Mouse (Mus musculus) lung, embryonic 16.5 days (tissue): Measurements from ENCODE around the gene Zfp692. TPM values are rescaled to one million over a fixed set of nuclear protein-coding genes. Genes with fewer than 3 reads are reported as not detected.
"Not testable (repeated sequence)": the region's sequence is repeated elsewhere in the genome, so short reads cannot be mapped to it uniquely, and the experiment has no call there.

Experiments
- ATAC-seq: fragments of 200-750 bp; cut with Nextera tagmentation; 2 replicates; pipeline ENCODE4 v1.8.0; 2017; ENCODE audit warnings: low read depth, mild to moderate bottlenecking, moderate library complexity
- H3K27ac ChIP-seq: fragments of 300-500 bp; sonication (generic); 2 replicates; pipeline ENCODE4 v1.5.1; 2014; ENCODE audit warnings: mild to moderate bottlenecking, control low read depth, low read length
- H3K27me3 ChIP-seq: fragments of 300-500 bp; sonication (generic); 2 replicates; pipeline ENCODE4 v1.6.1; 2014; ENCODE audit warnings: low read depth, low read length, mixed read lengths; ENCODE audit not compliant: control insufficient read depth, insufficient read depth
- H3K36me3 ChIP-seq: fragments of 300-500 bp; sonication (generic); 2 replicates; pipeline ENCODE4 v1.6.1; 2014; ENCODE audit warnings: low read length; ENCODE audit not compliant: control insufficient read depth, insufficient read depth
- H3K4me1 ChIP-seq: fragments of 300-500 bp; sonication (generic); replicated peaks from 2 replicates; pipeline ENCODE4 v1.6.1; 2014; ENCODE audit warnings: low read length, mixed read lengths; ENCODE audit not compliant: control insufficient read depth, insufficient read depth
- H3K4me2 ChIP-seq: fragments of 300-500 bp; sonication (generic); 2 replicates; pipeline ENCODE4 v1.6.1; 2014; ENCODE audit warnings: low read depth, low read length, control low read depth
- H3K4me3 ChIP-seq: fragments of 300-500 bp; sonication (generic); 2 replicates; pipeline ENCODE4 v1.5.1; 2014; ENCODE audit warnings: mild to moderate bottlenecking, low read length, control low read depth
- H3K9ac ChIP-seq: fragments of 300-500 bp; sonication (generic); 2 replicates; pipeline ENCODE4 v1.6.1; 2014; ENCODE audit warnings: low read length, control low read depth
- H3K9me3 ChIP-seq: fragments of 300-500 bp; sonication (generic); 2 replicates; pipeline ENCODE4 v1.6.1; 2016; ENCODE audit warnings: low read length; ENCODE audit not compliant: control insufficient read depth
- WGBS: fragments of 180-500 bp; shearing (Covaris S2); extraction: QIAGEN DNeasy Blood & Tissue Kit; methylation state at CpG from one replicate; pipeline ENCODE4 v1.1.7; 2014; 5-methylcytosine and 5-hydroxymethylcytosine counted together
- polyA plus RNA-seq: library from polyadenylated mRNA; unstranded; fragments of >200 nt; fragmentation: Nextera tagmentation; extraction: Ambion mirVana; gene quantifications from 2 replicates; pipeline ENCODE4 v1.2.1, GENCODE M21; 2015

The Zfp692 gene
- polyA plus RNA-seq, 1 experiment from 2014 or later: 24.4 TPM

DNA sequence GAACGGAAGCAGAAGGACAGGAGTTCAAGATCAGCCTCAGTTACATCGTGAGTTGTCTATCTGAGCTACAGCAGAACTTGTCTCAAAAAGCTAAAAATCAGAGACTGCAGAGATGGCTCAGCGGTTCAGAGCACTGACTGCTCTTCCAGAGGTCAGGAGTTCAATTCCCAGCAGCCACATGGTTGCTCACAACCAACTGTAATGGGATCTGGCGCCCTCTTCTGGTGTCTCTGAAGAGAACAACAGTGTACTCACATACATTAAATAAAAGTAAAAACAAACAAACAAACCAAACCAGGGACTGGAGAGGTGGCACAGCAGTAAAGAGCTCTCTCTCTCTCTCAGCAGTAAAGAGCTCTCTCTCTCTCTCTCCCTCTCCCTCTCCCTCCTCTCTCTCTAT lies 43.8 kb downstream of the Zfp692 start:
- no peaks in the 10 kb centered on the region for H3K4me1 ChIP-seq
- no peak overlapping the region for H3K27ac ChIP-seq
- H3K9me3 ChIP-seq: no peaks in the 10 kb centered on the region
- ATAC-seq: no peak
- H3K36me3 ChIP-seq: peaks cover 14% of the 10 kb centered on the region
- H3K9ac ChIP-seq: no peak overlapping the region
- no peak overlapping the region for H3K4me2 ChIP-seq
- no peak overlapping the region for H3K4me3 ChIP-seq
- WGBS: 63% methylated on average over 4 of the region's 4 CpGs
- H3K27me3 ChIP-seq: no peaks in the 10 kb centered on the region

GRCm38 (mm10) chr11:58351179-58351578 lies 44.3 kb downstream of the Zfp692 start:
- H3K9ac ChIP-seq: no peak overlapping the region
- ATAC-seq: no peak
- no peak overlapping the region for H3K4me3 ChIP-seq
- no peaks in the 10 kb centered on the region for H3K4me1 ChIP-seq
- H3K27ac ChIP-seq: no peak overlapping the region
- H3K36me3 ChIP-seq: peaks cover 8% of the 10 kb centered on the region
- no peak overlapping the region for H3K4me2 ChIP-seq
- no peaks in the 10 kb centered on the region for H3K27me3 ChIP-seq
- H3K9me3 ChIP-seq: no peaks in the 10 kb centered on the region
- 80% methylated on average over 5 of the region's 5 CpGs for WGBS

- 0 out of 2 replicates have a peak, but pooled peaks have one; percentile 31 for ATAC-seq
- no peaks in the 10 kb centered on the region for H3K9me3 ChIP-seq
- no peaks in the 10 kb centered on the region for H3K36me3 ChIP-seq
- no peak overlapping the region for H3K4me3 ChIP-seq
- WGBS: 15% methylated on average over 7 of the region's 7 CpGs
- no peaks in the 10 kb centered on the region for H3K27me3 ChIP-seq
- no peaks in the 10 kb centered on the region for H3K4me1 ChIP-seq
- no peak overlapping the region for H3K4me2 ChIP-seq
- H3K9ac ChIP-seq: no peak overlapping the region
- no peak overlapping the region for H3K27ac ChIP-seq
Observed at GRCm38 (mm10) chr11:58352681-58353548, 46.0 kb downstream of the Zfp692 start.

- Histone ChIP-seq H3K4me2 (no peak overlapping the region), H3K9me3 (no peaks in the 10 kb centered on the region), H3K4me1 (no peaks in the 10 kb centered on the region), H3K9ac (no peak overlapping the region), H3K27ac (no peak overlapping the region), H3K4me3 (no peak overlapping the region), H3K27me3 (no peaks in the 10 kb centered on the region), H3K36me3 (no peaks in the 10 kb centered on the region)
- 51% methylated on average over 3 of the region's 3 CpGs for WGBS
- no peak for ATAC-seq
Observed at GRCm38 (mm10) chr11:58353709-58354108, 46.8 kb downstream of the Zfp692 start.

DNA sequence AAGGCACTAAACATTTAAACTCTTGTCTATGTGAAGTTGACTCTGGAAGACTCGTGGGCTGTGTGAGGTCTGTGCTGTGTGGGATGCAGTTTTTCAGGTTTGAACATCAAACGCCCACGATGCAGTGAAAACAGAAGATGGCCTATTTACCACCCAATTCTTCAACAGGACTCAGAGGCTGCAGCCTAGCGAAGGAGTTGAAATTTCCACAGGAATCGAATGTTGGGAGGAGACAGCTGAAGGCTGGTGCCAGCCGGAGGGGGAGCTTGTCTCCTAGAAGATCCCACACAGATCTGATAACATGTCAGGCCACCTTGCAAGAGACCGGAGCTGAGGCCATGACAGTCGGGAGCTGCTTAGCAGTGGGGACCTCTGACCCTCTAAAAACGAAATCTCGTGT lies 47.6 kb downstream of the Zfp692 start:
- Histone ChIP-seq H3K4me3 (no peak overlapping the region), H3K9ac (no peak overlapping the region), H3K9me3 (no peaks in the 10 kb centered on the region), H3K4me2 (no peak overlapping the region), H3K27ac (no peak overlapping the region), H3K36me3 (no peaks in the 10 kb centered on the region), H3K27me3 (no peaks in the 10 kb centered on the region), H3K4me1 (no peaks in the 10 kb centered on the region)
- 33% methylated on average over 10 of the region's 10 CpGs for WGBS
- no peak for ATAC-seq

DNA sequence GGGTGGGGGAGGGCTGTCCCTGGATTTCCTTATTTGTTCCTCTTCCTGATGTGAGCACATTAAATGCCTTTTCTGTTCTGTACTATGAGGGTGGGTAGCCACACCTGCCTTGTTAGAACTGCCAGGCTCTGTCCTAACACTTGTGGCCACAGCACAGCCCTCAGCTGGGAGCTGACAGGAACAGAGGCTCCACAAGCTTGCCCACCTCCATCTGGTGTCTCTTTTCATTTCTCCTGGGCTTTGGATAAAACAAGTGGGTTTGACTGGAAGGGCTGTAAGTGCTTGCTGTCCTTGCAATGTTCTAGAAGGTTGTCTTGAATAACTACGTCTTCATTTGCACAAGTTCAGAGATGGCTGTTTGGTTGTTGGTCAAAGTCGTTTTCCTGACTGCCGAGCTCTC lies 48.1 kb downstream of the Zfp692 start:
- H3K27ac ChIP-seq: no peak overlapping the region
- H3K4me1 ChIP-seq: no peaks in the 10 kb centered on the region
- no peak overlapping the region for H3K4me3 ChIP-seq
- no peaks in the 10 kb centered on the region for H3K36me3 ChIP-seq
- no peaks in the 10 kb centered on the region for H3K27me3 ChIP-seq
- no peak overlapping the region for H3K9ac ChIP-seq
- no peak overlapping the region for H3K4me2 ChIP-seq
- WGBS: 56% methylated on average over 3 of the region's 3 CpGs
- no peak for ATAC-seq
- no peaks in the 10 kb centered on the region for H3K9me3 ChIP-seq

DNA sequence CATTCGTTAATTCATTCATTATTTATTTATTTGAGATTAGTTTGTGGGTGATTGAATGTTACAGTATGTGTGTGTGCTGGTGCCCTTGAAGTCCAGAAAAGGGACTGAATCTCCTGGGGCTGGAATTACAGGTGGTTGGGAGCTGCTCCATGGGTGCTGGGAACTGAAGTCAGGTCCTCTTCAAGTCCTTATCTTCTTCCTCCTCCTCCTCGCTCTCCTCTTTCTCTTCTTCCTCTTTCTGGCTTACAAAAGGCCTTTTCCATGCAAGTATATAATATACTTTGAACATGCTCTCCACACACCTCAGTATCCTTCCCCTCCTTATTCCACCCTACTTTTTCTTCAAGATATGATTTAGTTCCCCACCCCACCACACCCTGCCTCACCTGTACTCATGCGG lies 50.2 kb downstream of the Zfp692 start:
- H3K36me3 ChIP-seq: no peaks in the 10 kb centered on the region
- no peak overlapping the region for H3K27ac ChIP-seq
- no peak overlapping the region for H3K4me2 ChIP-seq
- H3K9ac ChIP-seq: no peak overlapping the region
- ATAC-seq: no peak
- H3K4me3 ChIP-seq: no peak overlapping the region
- WGBS: 91% methylated on average over 3 of the region's 3 CpGs
- H3K4me1 ChIP-seq: no peaks in the 10 kb centered on the region
- no peaks in the 10 kb centered on the region for H3K9me3 ChIP-seq
- no peaks in the 10 kb centered on the region for H3K27me3 ChIP-seq

GRCm38 (mm10) chr11:58357844-58358534 lies 51.1 kb downstream of the Zfp692 start:
- Histone ChIP-seq H3K9me3 (no peaks in the 10 kb centered on the region), H3K4me3 (no peak overlapping the region), H3K9ac (no peak overlapping the region), H3K4me1 (no peaks in the 10 kb centered on the region), H3K27me3 (no peaks in the 10 kb centered on the region), H3K36me3 (no peaks in the 10 kb centered on the region), H3K4me2 (no peak overlapping the region), H3K27ac (no peak overlapping the region)
- ATAC-seq: no peak
- 78% methylated on average over 6 of the region's 6 CpGs for WGBS

- not testable (repeated sequence) for H3K4me1 ChIP-seq, H3K27me3 ChIP-seq, H3K36me3 ChIP-seq, H3K9ac ChIP-seq, H3K4me2 ChIP-seq, H3K4me3 ChIP-seq, ATAC-seq, H3K27ac ChIP-seq, H3K9me3 ChIP-seq
- WGBS: no CpG with 5 or more reads among the region's 6 CpGs
Observed at GRCm38 (mm10) chr11:58362562-58362961, 55.7 kb downstream of the Zfp692 start.
